Mouse (Mus musculus) kidney, embryonic 14.5 days (tissue): Measurements from ENCODE around the gene Ptprg. TPM values are rescaled to one million over a fixed set of nuclear protein-coding genes. Genes with fewer than 3 reads are reported as not detected.
A peak's percentile ranks its signal among the peaks of the same experiment; 100 is the strongest.

Source experiments
- ATAC-seq: fragments of 200-750 bp; cut with Nextera tagmentation; 2 replicates; pipeline ENCODE4 v1.8.0; 2017; ENCODE audit warnings: moderate number of reproducible peaks, mild to moderate bottlenecking, moderate TSS enrichment, moderate library complexity; ENCODE audit not compliant: low FRiP score, low TSS enrichment
- H3K27ac ChIP-seq: fragments of 300-500 bp; sonication (generic); 2 replicates; pipeline ENCODE4 v1.5.1; 2014; ENCODE audit warnings: low read depth, mild to moderate bottlenecking, low read length, moderate library complexity, mixed read lengths
- H3K27me3 ChIP-seq: fragments of 300-500 bp; sonication (generic); 2 replicates; pipeline ENCODE4 v1.6.1; 2014; ENCODE audit warnings: mild to moderate bottlenecking, low read length; ENCODE audit not compliant: control insufficient read depth, insufficient read depth
- H3K36me3 ChIP-seq: fragments of 300-500 bp; sonication (generic); 2 replicates; pipeline ENCODE4 v1.6.1; 2014; ENCODE audit warnings: low read length, mixed read lengths; ENCODE audit not compliant: control insufficient read depth, insufficient read depth
- H3K4me1 ChIP-seq: fragments of 300-500 bp; sonication (generic); 2 replicates; pipeline ENCODE4 v1.6.1; 2014; ENCODE audit warnings: low read length, mixed read lengths; ENCODE audit not compliant: control insufficient read depth, insufficient read depth
- H3K4me2 ChIP-seq: fragments of 300-500 bp; sonication (generic); replicated peaks from 2 replicates; pipeline ENCODE4 v1.6.1; 2014; ENCODE audit warnings: low read depth, mild to moderate bottlenecking, low read length
- H3K4me3 ChIP-seq: fragments of 300-500 bp; sonication (generic); 2 replicates; pipeline ENCODE4 v1.5.1; 2014; ENCODE audit warnings: mild to moderate bottlenecking, low read length
- H3K9ac ChIP-seq: fragments of 300-500 bp; sonication (generic); 2 replicates; pipeline ENCODE4 v1.6.1; 2014; ENCODE audit warnings: low read depth, mild to moderate bottlenecking, low read length, moderate library complexity
- H3K9me3 ChIP-seq: fragments of 300-500 bp; sonication (generic); 2 replicates; pipeline ENCODE4 v1.6.1; 2016; ENCODE audit warnings: low read length; ENCODE audit not compliant: control insufficient read depth
- WGBS: fragments of 180-500 bp; shearing (Covaris S2); extraction: QIAGEN DNeasy Blood & Tissue Kit; methylation state at CpG from one replicate; pipeline ENCODE4 v1.1.7; 2014; 5-methylcytosine and 5-hydroxymethylcytosine counted together
- polyA plus RNA-seq: library from polyadenylated mRNA; unstranded; fragments of >200 nt; fragmentation: Nextera tagmentation; extraction: Ambion mirVana; gene quantifications from 2 replicates; pipeline ENCODE4 v1.2.1, GENCODE M21; 2014

Ptprg gene
- polyA plus RNA-seq, 1 experiment from 2014 or later, result 44.3 TPM

- WGBS, result 69% methylated on average over 4 of the region's 4 CpGs
- no peak overlapping the region for H3K9ac ChIP-seq
Measured at GRCm38 (mm10) chr14:12085078-12085477, 531.7 kb downstream of the Ptprg start.

GRCm38 (mm10) chr14:12086167-12086566 lies 532.8 kb downstream of the Ptprg start:
- no peaks in the 10 kb centered on the region for H3K27me3 ChIP-seq
- no peak for ATAC-seq
- no peaks in the 10 kb centered on the region for H3K36me3 ChIP-seq
- H3K4me1 ChIP-seq, result peaks cover 13% of the 10 kb centered on the region
- 66% methylated on average over 5 of the region's 5 CpGs for WGBS
- H3K9ac ChIP-seq, result no peak overlapping the region
- H3K9me3 ChIP-seq, result no peaks in the 10 kb centered on the region
- no peak overlapping the region for H3K4me2 ChIP-seq
- no peak overlapping the region for H3K4me3 ChIP-seq
- no peak overlapping the region for H3K27ac ChIP-seq

More at GRCm38 (mm10) chr14:12085078-12085477, 531.7 kb downstream of the Ptprg start:
- H3K27ac ChIP-seq, result no peak overlapping the region
- H3K9me3 ChIP-seq, result no peaks in the 10 kb centered on the region
- H3K4me2 ChIP-seq, result no peak overlapping the region
- no peak overlapping the region for H3K4me3 ChIP-seq
- H3K27me3 ChIP-seq, result no peaks in the 10 kb centered on the region
- H3K4me1 ChIP-seq, result peaks cover 13% of the 10 kb centered on the region
- H3K36me3 ChIP-seq, result no peaks in the 10 kb centered on the region
- ATAC-seq, result no peak

GRCm38 (mm10) chr14:12089954-12090353 lies 536.6 kb downstream of the Ptprg start:
- no peak overlapping the region for H3K4me3 ChIP-seq
- H3K36me3 ChIP-seq, result no peaks in the 10 kb centered on the region
- no peak overlapping the region for H3K9ac ChIP-seq
- no peaks in the 10 kb centered on the region for H3K9me3 ChIP-seq
- H3K4me2 ChIP-seq, result no peak overlapping the region
- peak; percentile 58; the same call in 1 of the 2 replicates for ATAC-seq
- no peak overlapping the region for H3K27ac ChIP-seq
- 0 out of 2 replicates have a peak, but pooled peaks cover 3% of the 10 kb centered on the region for H3K4me1 ChIP-seq
- no peaks in the 10 kb centered on the region for H3K27me3 ChIP-seq

GRCm38 (mm10) chr14:12091730-12092129 lies 538.4 kb downstream of the Ptprg start:
- H3K4me1 ChIP-seq, result 0 out of 2 replicates have a peak, but pooled peaks cover 3% of the 10 kb centered on the region
- H3K36me3 ChIP-seq, result no peaks in the 10 kb centered on the region
- H3K27me3 ChIP-seq, result no peaks in the 10 kb centered on the region
- H3K9me3 ChIP-seq, result no peaks in the 10 kb centered on the region
- no peak overlapping the region for H3K4me2 ChIP-seq
- H3K9ac ChIP-seq, result no peak overlapping the region
- WGBS, result 58% methylated on average over 3 of the region's 3 CpGs
- H3K4me3 ChIP-seq, result no peak overlapping the region
- H3K27ac ChIP-seq, result no peak overlapping the region
- ATAC-seq, result no peak

GRCm38 (mm10) chr14:12099390-12100333 lies 546.3 kb downstream of the Ptprg start:
- H3K36me3 ChIP-seq, result no peaks in the 10 kb centered on the region
- WGBS, result 21% methylated on average over 12 of the region's 12 CpGs
- peaks cover 15% of the 10 kb centered on the region for H3K4me1 ChIP-seq
- H3K9ac ChIP-seq, result no peak overlapping the region
- no peak overlapping the region for H3K4me2 ChIP-seq
- H3K9me3 ChIP-seq, result no peaks in the 10 kb centered on the region
- ATAC-seq, result no peak
- no peak overlapping the region for H3K27ac ChIP-seq
- H3K4me3 ChIP-seq, result no peak overlapping the region
- no peaks in the 10 kb centered on the region for H3K27me3 ChIP-seq

GRCm38 (mm10) chr14:12102389-12103325 lies 549.3 kb downstream of the Ptprg start:
- whole genome bisulfite sequencing, result 66% methylated on average over 11 of the region's 11 CpGs
- H3K27me3 ChIP-seq, result no peaks in the 10 kb centered on the region
- peaks cover 18% of the 10 kb centered on the region for H3K4me1 ChIP-seq
- H3K27ac ChIP-seq, result no peak overlapping the region
- no peaks in the 10 kb centered on the region for H3K9me3 ChIP-seq
- H3K36me3 ChIP-seq, result no peaks in the 10 kb centered on the region
- no peak overlapping the region for H3K9ac ChIP-seq
- no peak overlapping the region for H3K4me3 ChIP-seq
- no peak overlapping the region for H3K4me2 ChIP-seq
- ATAC-seq, result peak; percentile 71

GRCm38 (mm10) chr14:12104297-12105155 lies 551.2 kb downstream of the Ptprg start:
- 85% methylated on average over 12 of the region's 12 CpGs for WGBS
- no peak overlapping the region for H3K4me3 ChIP-seq
- no peaks in the 10 kb centered on the region for H3K9me3 ChIP-seq
- H3K27ac ChIP-seq, result no peak overlapping the region
- no peaks in the 10 kb centered on the region for H3K27me3 ChIP-seq
- no peak overlapping the region for H3K9ac ChIP-seq
- H3K4me2 ChIP-seq, result no peak overlapping the region
- H3K36me3 ChIP-seq, result no peaks in the 10 kb centered on the region
- no peak for ATAC-seq
- H3K4me1 ChIP-seq, result peaks cover 22% of the 10 kb centered on the region

GRCm38 (mm10) chr14:12105156-12105430 lies 551.8 kb downstream of the Ptprg start:
- H3K36me3 ChIP-seq, result no peaks in the 10 kb centered on the region
- WGBS, result 85% methylated on average over 2 of the region's 2 CpGs
- no peaks in the 10 kb centered on the region for H3K27me3 ChIP-seq
- H3K4me2 ChIP-seq, result no peak overlapping the region
- peaks cover 16% of the 10 kb centered on the region for H3K4me1 ChIP-seq
- ATAC-seq, result no peak
- H3K9ac ChIP-seq, result no peak overlapping the region
- H3K27ac ChIP-seq, result no peak overlapping the region
- no peaks in the 10 kb centered on the region for H3K9me3 ChIP-seq
- no peak overlapping the region for H3K4me3 ChIP-seq
